Mouse (Mus musculus) forebrain, postnatal 0 days (tissue): ENCODE data around the gene Cyp4f15. TPM values are rescaled to one million over a fixed set of nuclear protein-coding genes. Genes with fewer than 3 reads are reported as not detected.
A peak's percentile ranks its signal among the peaks of the same experiment; 100 is the strongest.

Experiments
- ATAC-seq: fragments of 200-750 bp; cut with Nextera tagmentation; 2 replicates; pipeline ENCODE4 v1.8.0; 2017; ENCODE audit warnings: mild to moderate bottlenecking, moderate library complexity
- DNase-seq: peaks from one replicate; pipeline ENCODE4 v3.0.0-alpha.2; 2015
- H3K27ac ChIP-seq: fragments of 300-500 bp; sonication (generic); 2 replicates; pipeline ENCODE4 v1.5.1; 2014; ENCODE audit warnings: low read depth, mild to moderate bottlenecking, antibody characterized with exemption, low read length, moderate library complexity, mixed read lengths
- H3K27me3 ChIP-seq: fragments of 300-500 bp; sonication (generic); 2 replicates; pipeline ENCODE4 v1.6.1; 2014; ENCODE audit warnings: mild to moderate bottlenecking, low read length, mixed read lengths; ENCODE audit not compliant: insufficient read depth
- H3K36me3 ChIP-seq: fragments of 300-500 bp; sonication (generic); 2 replicates; pipeline ENCODE4 v1.6.1; 2014; ENCODE audit warnings: mild to moderate bottlenecking, moderate library complexity; ENCODE audit not compliant: insufficient read depth
- H3K4me1 ChIP-seq: fragments of 300-500 bp; sonication (generic); 2 replicates; pipeline ENCODE4 v1.6.1; 2014; ENCODE audit warnings: antibody characterized with exemption; ENCODE audit not compliant: insufficient read depth
- H3K4me2 ChIP-seq: fragments of 300-500 bp; sonication (generic); 2 replicates; pipeline ENCODE4 v1.6.1; 2014; ENCODE audit warnings: low read depth, mild to moderate bottlenecking, moderate library complexity
- H3K4me3 ChIP-seq: fragments of 300-500 bp; sonication (generic); 2 replicates; pipeline ENCODE4 v1.5.1; 2014; ENCODE audit warnings: low read depth, low read length, mixed read lengths
- H3K9ac ChIP-seq: fragments of 300-500 bp; sonication (generic); 2 replicates; pipeline ENCODE4 v1.6.1; 2014; ENCODE audit warnings: mild to moderate bottlenecking
- H3K9me3 ChIP-seq: fragments of 300-500 bp; sonication (generic); 2 replicates; pipeline ENCODE4 v1.6.1; 2016; ENCODE audit warnings: low read length
- CTCF ChIP-seq: sonication (generic); IDR thresholded peaks from 2 replicates; pipeline ENCODE4 v1.5.1; 2016; ENCODE audit warnings: antibody characterized with exemption, control low read depth, low read depth
- WGBS: fragments of 180-500 bp; shearing (Covaris S2); extraction: QIAGEN DNeasy Blood & Tissue Kit; methylation state at CpG from one replicate; pipeline ENCODE4 v1.1.7; 2014; 5-methylcytosine and 5-hydroxymethylcytosine counted together
- polyA plus RNA-seq: library from polyadenylated mRNA; unstranded; fragments of >200 nt; fragmentation: Nextera tagmentation; extraction: Ambion mirVana; gene quantifications from 2 replicates; pipeline ENCODE4 v1.2.1, GENCODE M21; 2015
- total RNA-seq: library from RNA; depleted of rRNA; stranded (reverse); fragments of >200 nt; gene quantifications from 2 replicates; pipeline ENCODE4 v1.2.3, GENCODE M21; 2014; rRNA removed

The Cyp4f15 gene
- total RNA-seq = 4.2 and 9.0 TPM in 2 replicates
- polyA plus RNA-seq = 1.6 and 2.9 TPM in 2 replicates

GRCm38 (mm10) chr17:32685048-32685750 lies at the start of gene Cyp4f15:
TSS of gene Cyp4f15 (plus strand) at chr17:32685627.
- WGBS = 20% methylated on average over 7 of the region's 7 CpGs
- peak within 1 kb of the TSS; percentile 4; the same call in 1 of the 2 replicates for H3K4me2 ChIP-seq
- H3K27ac ChIP-seq = no peak within 1 kb of the TSS
- DNase-seq = peak; percentile 17
- H3K36me3 ChIP-seq = no peaks in the 10 kb centered on the region
- no peaks in the 10 kb centered on the region for H3K4me1 ChIP-seq
- H3K27me3 ChIP-seq = no peaks in the 10 kb centered on the region
- peak; percentile 85 for ATAC-seq
- no peak within 1 kb of the TSS for H3K4me3 ChIP-seq
- no peak for TF ChIP-seq CTCF
- H3K9ac ChIP-seq = no peak within 1 kb of the TSS
- H3K9me3 ChIP-seq = no peaks in the 10 kb centered on the region

- 48% methylated on average over 3 of the region's 3 CpGs for WGBS
- DNase-seq = no peak
- Histone ChIP-seq H3K27ac (no peak overlapping the region), H3K9ac (no peak overlapping the region), H3K4me3 (no peak overlapping the region), H3K9me3 (no peaks in the 10 kb centered on the region), H3K4me1 (peaks cover 3% of the 10 kb centered on the region; the same call in 1 of the 2 replicates), H3K4me2 (no peak overlapping the region), H3K27me3 (no peaks in the 10 kb centered on the region), H3K36me3 (no peaks in the 10 kb centered on the region)
- no peak for ATAC-seq
- 0 out of 2 replicates have a peak, but pooled peaks have one; percentile 7 for TF ChIP-seq CTCF
These were observed 49.1 kb upstream of the Cyp4f15 start for GRCm38 (mm10) chr17:32636341-32636740.

GRCm38 (mm10) chr17:32637151-32637550 lies 48.3 kb upstream of the Cyp4f15 start:
- ATAC-seq = no peak
- no peak overlapping the region for H3K9ac ChIP-seq
- no peaks in the 10 kb centered on the region for H3K9me3 ChIP-seq
- no peak overlapping the region for H3K4me3 ChIP-seq
- H3K36me3 ChIP-seq = no peaks in the 10 kb centered on the region
- TF ChIP-seq CTCF = no peak
- no peak overlapping the region for H3K4me2 ChIP-seq
- peaks cover 3% of the 10 kb centered on the region; the same call in 1 of the 2 replicates for H3K4me1 ChIP-seq
- no peaks in the 10 kb centered on the region for H3K27me3 ChIP-seq
- H3K27ac ChIP-seq = no peak overlapping the region
- 87% methylated on average over 2 of the region's 2 CpGs for WGBS
- no peak for DNase-seq

- Histone ChIP-seq H3K36me3 (no peaks in the 10 kb centered on the region), H3K4me2 (no peak overlapping the region), H3K27me3 (no peaks in the 10 kb centered on the region), H3K4me1 (no peaks in the 10 kb centered on the region), H3K9ac (no peak overlapping the region), H3K4me3 (no peak overlapping the region), H3K9me3 (no peaks in the 10 kb centered on the region), H3K27ac (no peak overlapping the region)
- DNase-seq (no peak), ATAC-seq (no peak)
- TF ChIP-seq CTCF = no peak
- 90% methylated on average over 4 of the region's 4 CpGs for WGBS
These were observed 38.8 kb upstream of the Cyp4f15 start for GRCm38 (mm10) chr17:32646631-32647030.

GRCm38 (mm10) chr17:32653860-32654259 lies 31.6 kb upstream of the Cyp4f15 start:
- no peak for TF ChIP-seq CTCF
- H3K4me2 ChIP-seq = no peak overlapping the region
- H3K36me3 ChIP-seq = no peaks in the 10 kb centered on the region
- DNase-seq (no peak), ATAC-seq (no peak)
- 92% methylated on average over 4 of the region's 4 CpGs for WGBS
- H3K27ac ChIP-seq = no peak overlapping the region
- no peaks in the 10 kb centered on the region for H3K9me3 ChIP-seq
- H3K27me3 ChIP-seq = no peaks in the 10 kb centered on the region
- H3K4me3 ChIP-seq = no peak overlapping the region
- no peaks in the 10 kb centered on the region for H3K4me1 ChIP-seq
- H3K9ac ChIP-seq = no peak overlapping the region

GRCm38 (mm10) chr17:32657041-32657440 lies 28.4 kb upstream of the Cyp4f15 start:
- no peaks in the 10 kb centered on the region for H3K27me3 ChIP-seq
- no peaks in the 10 kb centered on the region for H3K4me1 ChIP-seq
- no peak for TF ChIP-seq CTCF
- H3K4me3 ChIP-seq = no peak overlapping the region
- DNase-seq (no peak), ATAC-seq (no peak)
- no peak overlapping the region for H3K27ac ChIP-seq
- no peak overlapping the region for H3K4me2 ChIP-seq
- no peaks in the 10 kb centered on the region for H3K36me3 ChIP-seq
- no peak overlapping the region for H3K9ac ChIP-seq
- H3K9me3 ChIP-seq = no peaks in the 10 kb centered on the region
- WGBS = 73% methylated on average over 3 of the region's 3 CpGs

GRCm38 (mm10) chr17:32658246-32658645 lies 27.2 kb upstream of the Cyp4f15 start:
- Histone ChIP-seq H3K4me3 (no peak overlapping the region), H3K9me3 (no peaks in the 10 kb centered on the region), H3K27me3 (no peaks in the 10 kb centered on the region), H3K9ac (no peak overlapping the region), H3K27ac (no peak overlapping the region), H3K36me3 (no peaks in the 10 kb centered on the region), H3K4me2 (no peak overlapping the region), H3K4me1 (no peaks in the 10 kb centered on the region)
- DNase-seq (no peak), ATAC-seq (no peak)
- 92% methylated on average over 1 of the region's 1 CpGs for WGBS
- no peak for TF ChIP-seq CTCF
